Mouse (Mus musculus) CD8-positive naive resting alpha-beta T cell, adult 2 months (primary cell): ENCODE measurements around the gene Thtpa.

ENCODE experiments used
- DNase-seq, 2 experiments: peaks; one replicate each; pipeline ENCODE4 v3.0.0; 2022; ENCODE audit warnings: low read depth in 2 of 2, low spot score in 2 of 2

The Thtpa gene

DNA sequence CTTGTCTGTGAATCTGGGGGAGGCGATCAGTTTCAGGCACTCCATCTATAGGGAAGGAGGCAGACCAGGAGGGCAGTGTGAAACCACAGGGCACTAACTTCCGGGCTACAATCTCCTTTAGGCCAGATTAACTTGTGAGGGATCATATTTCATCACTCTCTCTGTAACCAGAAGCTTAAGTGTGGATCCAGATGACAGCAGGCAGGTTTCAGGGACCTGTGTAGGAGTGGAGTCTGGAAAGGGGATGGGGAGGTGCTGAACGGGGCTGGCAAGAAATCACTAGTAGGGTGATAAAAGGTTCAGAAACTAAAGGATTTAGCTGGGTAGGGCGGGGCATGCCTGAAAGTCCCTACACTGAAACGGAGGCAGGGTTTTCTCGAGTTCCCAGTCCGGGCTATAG is 10.8 kb downstream of the Thtpa start:
- DNase-seq = no peak

DNA sequence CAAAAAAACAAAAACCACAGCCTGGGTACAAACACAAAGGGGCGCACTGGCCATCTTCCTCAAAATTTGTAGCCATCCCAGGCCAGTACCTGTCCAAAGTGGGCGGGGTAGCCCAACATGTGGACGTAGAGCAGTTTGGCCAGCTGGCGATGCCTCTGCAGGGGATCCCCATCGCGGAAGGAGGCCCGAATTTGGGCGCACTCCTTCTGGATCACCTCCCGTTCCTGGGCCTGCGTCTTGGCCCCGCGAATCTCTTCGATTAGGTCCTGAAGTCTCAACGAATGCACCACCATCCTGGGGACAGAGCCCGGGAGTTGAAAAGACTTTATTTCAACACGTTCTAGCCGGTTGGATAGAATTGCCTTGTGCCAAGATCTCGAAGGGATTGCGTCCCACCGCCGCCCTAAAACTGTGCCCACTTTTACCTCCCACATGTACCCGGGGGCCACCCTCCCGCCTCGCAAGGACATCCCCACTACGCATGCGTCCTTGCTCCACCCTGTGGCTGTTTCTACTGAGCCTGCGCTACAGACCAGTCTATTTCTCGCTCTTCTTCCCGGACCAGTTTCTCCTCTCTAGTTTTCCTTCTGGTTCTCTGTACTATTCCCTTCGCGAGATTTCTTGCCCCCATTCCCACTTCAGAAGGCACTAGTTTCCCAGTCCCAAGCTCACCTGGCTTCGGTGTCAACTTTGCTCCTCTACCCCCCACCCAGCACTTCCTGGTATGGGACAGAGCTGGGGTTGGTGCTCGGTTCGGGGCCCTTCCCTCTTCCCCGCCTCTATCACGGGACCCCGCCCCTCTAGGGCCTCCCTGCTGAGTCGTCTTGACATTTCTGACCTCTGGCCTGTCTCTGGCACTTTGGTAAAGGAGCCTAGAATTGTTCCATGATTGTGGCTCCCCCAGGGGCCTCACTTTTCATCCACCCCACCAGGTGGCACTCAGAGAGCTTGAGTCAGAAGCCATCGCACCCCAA is 11.5 kb downstream of the Thtpa start, which contains the start of gene Ap1g2:
Gene Ap1g2 (minus strand): TSS at position 758 of the 974 bp plus-strand sequence.
- peak; percentile 66 to 73 for DNase-seq

DNA sequence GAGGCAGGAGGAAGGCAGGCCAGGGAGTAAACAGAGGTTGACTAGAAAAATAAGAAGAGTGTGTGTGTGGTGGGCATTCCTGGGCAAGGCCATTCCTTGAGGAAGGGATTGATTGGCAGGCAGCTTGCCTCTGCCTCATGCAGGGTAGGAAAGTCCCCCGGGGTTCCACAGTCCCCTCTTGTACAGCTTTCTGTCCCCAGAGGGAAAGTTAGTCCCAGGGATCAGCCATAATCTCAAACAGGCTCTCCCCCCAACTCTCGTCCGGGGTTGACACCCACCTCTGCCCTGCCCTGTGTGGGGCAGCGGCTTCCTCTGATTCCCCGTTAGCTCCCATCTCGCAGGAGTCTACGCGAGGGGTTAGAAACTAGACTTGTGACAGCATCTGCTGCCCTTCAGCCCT is 12.4 kb downstream of the Thtpa start:
- DNase-seq = no peak

DNA sequence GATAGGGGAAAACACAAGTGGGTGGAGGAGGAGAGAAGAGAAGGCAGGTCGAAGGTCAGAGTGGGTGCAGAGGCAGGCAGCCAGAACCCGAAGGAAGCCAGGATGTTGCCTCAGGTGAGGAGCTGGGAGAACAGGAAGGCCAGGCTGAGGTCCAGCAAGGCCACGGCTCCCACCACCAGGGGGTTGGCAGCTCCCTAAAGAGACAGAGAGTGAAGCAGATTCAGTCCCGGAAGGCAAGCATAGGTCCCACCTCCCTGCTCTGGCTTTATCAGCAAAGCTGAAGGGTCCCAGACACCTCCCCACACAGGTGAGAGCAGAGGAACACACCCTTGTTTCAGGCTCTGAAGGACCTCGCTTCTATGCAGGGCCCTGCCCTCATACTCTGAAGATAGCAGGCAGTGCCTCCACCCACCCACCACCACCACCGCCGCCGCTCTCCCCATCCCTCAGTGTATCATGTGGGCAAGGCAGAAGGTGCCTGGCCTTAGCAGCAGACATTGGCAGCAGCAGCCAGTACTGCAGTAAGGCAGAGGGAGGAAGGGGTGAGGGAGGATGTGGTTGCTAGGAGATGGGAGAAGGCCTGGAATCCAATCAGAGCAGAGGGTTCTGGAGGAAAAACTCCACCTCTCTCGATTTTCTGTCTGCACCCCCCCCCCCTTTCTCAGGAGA is 13.8 kb downstream of the Thtpa start:
- no peak for DNase-seq

DNA sequence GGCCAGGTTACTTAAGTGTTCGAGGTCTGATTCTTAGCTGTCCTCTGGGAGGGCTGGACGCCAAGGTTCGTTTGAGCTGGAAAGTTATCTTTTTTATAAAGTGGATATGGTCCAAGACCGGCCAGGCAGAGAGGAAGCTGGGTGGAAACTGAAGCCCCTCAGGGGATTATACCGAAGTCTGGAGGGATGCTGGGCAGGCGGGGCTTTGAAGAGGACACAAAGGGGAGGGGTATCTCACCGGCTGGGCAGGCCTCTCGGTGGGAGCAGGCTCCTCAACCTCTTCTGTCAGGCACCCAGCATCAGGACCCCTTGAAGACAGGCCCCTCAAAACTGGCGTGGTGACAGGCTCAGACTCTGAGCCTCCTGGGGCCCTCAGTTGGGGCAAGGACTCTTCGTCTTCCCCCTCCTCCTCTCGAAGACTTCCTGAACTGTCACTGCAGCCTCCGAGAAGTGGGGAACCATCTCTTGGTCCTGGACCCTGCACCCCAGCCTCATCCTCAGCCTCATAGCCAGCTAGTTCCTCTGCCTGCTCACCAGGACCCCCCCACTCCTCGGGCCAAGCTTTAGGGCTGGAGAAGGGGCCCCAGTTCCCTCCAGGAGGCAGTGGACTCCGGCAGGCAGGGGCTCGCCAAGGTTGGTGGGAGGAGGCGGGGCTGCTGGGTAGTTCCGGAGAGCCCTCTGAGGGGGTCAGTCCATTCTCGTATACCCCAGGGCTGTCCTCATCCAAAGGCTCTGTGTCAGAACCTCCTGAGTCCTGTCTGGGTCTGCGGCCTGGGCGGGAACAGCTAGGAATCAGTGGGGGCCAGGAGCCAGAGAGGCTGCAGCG is 14.7 kb downstream of the Thtpa start:
- no peak for DNase-seq

DNA sequence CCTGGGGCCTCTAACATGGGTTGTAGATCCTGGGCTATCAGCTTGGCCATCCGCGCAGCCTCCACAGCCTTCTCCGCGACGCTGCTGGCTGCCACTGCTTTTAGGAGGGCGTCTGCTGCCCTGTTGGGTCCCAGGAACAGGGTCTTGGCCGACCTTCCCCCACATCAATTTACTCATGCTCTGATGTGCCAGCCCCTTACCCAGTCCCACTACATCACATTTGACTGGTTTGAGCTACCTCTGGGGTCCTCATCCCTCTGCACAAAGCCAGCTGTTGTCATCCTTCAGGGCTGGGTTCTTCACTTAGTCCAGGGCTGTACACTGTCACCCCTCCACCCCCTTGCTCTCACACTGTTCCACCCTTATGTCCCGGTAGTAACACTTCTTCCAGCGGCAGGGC is 15.5 kb downstream of the Thtpa start:
- no peak for DNase-seq

DNA sequence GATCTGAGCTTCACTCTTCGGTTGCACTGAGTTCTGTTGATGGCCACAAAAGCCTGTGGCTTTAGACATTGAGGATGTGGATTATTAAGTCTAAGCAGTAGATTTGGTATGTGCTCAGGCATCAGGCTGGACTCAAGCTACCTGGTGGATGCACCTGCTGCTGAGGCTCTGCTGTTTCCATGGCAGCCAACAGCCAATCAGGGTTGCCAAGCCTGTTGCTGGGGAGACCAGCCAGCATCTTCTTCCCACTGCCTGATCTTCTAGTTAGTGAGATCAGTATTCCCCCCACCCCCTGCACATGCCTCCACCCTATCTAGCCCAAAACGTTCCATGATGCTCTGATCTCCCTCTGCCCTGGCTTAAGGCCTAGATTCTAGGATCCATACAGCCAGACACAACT is 17.1 kb downstream of the Thtpa start:
- no peak for DNase-seq

DNA sequence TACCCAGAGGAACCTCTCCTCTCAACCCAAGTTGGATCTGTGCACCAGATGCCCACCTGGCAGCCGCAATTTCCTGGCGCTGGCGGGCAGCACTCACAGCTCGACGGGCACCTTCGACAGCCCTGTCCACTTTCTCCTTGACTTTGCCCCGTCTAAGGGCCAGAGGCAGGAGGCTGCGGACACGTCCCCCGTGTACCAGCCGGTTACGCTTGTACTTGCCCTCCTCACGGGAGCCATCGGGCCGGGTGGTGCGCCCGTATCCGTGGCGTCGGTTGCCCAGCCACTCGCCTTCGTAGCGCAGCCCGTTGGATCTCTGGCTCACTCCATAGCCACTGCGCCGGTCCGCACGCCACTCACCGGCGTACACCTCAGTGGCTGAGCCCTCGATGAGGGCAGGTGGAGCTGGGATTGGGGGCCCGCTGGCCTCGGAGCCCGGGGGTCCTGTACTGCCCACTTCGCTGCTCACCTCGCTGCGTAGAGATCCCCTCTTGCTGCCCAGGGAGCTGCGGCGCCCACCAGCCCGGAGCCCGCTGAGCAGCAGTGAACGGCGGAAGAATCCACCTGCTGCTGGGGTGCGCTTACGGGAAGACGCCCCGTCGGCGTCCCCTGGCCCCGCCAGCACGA is 18.9 kb downstream of the Thtpa start:
- no peak for DNase-seq

DNA sequence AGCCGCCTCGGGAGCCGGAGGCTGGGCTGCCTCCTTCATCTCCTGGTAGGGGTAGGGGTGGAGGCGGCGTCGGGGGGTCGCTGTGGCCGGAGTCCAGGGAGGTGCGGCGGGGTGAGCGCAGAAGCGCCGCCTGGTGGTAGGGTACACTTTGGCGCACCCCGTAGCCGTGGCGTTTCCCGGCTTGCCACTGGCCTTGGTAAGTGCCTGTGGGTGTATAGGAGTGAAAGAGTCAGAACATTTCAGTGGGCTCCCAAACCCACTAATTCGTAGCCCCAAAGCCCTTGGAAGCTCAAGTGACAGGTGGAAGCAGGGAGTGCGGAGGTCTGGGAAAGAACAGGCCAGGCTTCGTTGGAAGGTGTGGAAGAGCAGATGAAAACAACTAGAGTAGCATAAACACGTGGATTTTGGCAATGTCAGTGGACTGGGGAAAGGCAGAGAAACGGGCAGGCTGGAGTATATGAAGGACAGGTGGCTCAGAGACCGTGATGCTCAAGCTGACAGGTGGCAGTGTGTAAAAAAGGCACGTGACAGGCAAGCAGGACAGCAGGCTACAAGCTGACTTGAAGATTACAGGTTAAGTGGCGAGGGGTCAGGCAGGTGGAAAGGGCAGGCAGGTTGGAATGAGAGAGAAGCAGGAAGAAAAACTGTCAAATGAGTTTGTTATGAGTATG is 19.5 kb downstream of the Thtpa start:
- DNase-seq = peak in 1 of 2 experiments; percentile 36

DNA sequence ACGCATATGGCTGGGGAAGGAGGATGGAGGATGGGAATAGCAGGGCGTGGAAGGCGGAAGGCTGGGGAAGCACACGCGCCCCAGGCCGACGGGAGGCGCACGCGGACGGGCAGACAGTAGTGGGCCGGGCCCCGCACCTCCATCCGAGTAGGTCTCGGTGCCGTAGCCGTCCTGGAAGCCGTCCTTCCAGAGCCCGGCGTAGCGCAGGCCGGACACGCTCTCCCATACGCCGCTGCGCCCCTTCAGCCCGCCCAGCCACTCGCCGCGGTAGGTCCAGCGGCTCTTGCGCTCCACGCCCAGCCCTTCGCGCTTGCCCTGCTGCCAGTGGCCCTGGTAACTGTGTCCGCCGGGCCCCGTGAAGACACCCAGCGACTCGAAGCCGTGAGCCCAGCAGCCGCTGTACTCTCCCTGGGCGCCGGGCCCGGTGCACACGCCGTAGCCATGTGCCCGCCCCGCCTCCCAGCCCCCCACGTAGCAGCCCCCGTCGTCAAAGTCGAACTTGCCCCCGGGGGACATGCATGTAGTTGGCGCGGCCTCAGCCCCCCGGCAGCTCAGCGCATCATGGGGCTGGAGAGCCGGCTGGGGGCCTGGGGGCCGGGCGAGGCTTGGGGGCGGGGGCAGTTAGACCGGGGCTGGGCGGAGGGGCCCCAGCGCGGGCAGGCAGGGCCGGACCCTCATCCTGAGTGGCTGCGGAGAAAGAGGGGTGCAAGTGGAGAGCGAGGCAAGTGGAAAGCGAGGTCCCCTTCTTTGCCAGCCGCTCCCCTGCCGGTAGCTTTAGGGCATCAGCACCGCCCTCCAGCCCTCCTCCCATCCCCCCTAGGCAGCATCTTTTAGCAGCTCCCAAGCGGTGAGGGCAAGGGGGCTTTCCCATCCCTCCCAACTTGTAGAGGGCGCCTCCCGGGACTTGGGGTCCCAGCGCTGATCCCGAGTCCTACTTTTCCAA is 20.4 kb downstream of the Thtpa start:
- DNase-seq = no peak

DNA sequence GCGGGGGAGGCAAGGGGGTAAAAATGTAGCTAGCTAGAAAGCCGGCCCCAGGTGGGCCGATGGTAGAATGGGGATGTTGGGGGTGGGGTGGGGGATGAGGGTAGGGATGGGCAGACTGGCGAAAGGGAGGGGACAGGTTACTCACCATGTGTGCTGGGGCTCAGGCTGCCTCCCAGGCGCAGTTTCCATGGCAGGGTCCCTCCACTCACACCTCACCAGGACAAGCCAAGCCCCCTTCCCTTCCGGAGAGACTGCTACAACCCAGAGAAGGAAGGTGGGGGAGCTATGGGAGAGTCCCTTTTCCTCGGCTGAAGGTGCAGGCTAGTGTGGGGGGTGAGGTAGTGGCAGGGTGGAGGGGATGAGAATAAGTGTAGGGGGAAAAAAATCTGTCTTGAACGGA is 21.3 kb downstream of the Thtpa start:
- DNase-seq = no peak

DNA sequence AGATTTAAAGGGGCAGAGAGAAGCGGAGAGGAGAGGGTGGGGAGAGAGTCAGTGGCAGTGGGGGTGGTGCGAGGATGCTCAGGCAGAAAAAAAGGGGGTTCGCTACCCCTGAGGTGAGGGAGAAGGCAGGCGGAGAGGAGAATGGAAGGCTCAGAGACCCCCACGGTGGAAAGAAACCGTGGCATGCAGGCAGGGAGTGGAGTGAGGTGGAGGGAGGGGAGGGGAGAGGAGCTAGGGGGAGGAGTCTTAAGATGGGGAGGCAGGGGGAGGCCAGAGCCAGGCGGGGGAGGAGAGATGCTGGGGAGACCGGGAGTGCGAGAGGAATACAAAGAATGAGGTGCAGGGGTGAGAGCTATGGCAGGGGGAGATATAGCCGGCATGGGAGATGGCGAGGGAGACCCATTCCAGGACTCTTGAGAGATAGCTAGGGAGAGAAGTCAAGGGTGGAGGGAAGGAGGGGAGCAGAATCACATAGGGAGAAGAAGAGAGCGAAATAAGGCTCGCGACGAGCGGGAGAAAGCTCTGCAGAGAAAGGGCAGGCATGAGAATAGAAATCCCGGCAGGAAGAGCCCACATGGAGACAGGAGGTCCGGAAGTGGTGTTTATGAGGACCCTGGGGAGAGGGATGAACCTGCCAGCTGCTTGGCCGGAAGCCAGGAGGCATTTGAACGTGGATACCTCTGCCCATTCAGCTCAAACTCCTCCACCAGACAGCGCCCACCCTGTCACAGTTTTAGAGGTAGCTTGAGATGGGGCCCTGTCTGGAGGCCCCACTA is 22.0 kb downstream of the Thtpa start, which contains the start of gene Jph4:
Gene Jph4 (minus strand): TSS at position 511 of the 776 bp plus-strand sequence.
- DNase-seq = no peak

DNA sequence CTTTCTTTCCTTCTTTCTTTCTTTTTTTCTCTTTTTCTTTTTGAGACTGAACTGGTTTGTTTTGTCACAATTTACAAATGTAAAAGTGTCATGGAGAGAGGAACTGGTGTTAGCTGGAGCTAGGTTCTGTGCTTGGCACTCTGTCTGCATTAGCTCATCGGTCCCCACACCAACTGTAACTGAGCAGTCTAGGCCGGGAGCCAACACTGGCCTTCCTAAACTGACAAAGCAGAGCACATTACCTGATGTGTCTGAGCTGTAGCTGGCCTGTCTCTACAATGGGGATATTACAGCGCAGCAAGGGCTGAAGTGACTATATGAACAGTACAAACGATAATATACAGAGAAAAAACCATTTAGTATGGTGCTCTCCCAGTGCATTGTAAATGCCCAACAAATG is 24.3 kb downstream of the Thtpa start:
- DNase-seq = no peak

DNA sequence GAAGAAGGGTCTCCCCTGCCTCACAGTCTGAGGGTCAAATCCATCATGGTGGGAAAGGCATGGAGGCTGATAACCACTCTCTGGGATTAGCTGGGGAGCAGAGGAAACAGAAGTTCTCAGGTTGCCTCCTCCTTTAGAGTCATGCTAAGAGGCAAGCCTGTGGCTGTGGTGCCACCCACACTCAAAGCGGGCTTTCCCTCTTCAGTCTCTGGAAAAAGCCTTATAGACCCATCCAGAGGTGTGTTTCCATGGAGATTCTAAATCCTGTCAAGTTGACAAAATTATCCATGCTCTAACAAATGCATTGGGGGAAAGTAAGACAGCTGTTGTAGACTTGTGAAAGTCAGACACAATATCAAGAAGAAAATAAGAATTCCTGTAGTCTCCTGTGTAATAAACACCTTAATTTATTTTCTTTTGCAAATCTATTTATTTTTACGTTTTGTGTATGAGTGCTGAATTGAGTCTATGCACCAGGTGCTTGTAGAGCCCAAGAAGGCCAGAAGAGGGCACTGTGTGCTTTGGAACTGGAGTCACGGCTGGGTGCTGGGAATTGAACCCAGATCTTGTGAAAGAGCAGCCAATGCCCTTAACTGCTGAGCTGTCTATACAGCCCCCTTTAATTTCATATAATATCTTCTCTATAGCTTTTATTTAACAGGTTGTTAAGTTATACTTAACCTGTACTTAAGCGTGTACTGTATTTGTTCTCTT is 25.0 kb downstream of the Thtpa start:
- no peak for DNase-seq

DNA sequence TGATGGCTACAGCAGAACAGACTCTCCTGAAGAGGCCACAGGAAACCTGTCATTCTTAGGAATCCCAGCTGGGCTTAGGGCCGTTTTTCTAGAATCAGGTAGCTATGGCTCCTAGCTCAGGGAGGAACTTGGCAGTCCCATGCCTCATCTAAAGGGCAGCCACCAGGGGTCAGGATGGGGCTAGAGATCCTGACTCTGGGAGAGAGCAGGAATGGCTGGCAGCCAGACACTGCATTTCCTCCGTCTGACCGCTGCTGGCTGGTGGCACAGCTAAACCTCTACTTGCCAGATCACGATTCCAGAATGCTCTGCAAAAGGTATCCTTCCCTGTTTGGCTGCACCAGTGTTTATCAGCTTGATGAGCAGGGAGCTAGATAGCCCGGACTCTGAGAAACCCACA is 27.4 kb downstream of the Thtpa start:
- no peak for DNase-seq

DNA sequence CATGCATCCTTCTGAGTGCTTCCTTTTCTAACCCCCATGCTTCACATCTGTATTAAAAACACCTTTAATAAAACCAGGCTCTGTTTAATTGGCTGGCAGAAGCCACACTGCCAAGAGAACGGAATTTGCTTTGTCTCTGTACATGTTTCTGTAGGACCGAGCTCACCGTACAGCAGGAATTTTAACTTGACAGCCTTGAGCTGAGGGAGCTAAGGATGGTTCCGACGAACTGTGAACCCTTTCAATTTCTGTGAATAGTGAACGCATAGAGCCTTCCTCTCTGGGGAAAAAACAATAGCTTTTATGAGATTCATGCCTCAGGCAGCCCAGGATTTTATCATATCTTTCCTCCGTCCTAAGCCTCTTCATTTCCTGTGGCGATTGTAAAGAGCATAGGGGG is 27.8 kb downstream of the Thtpa start:
- no peak for DNase-seq

DNA sequence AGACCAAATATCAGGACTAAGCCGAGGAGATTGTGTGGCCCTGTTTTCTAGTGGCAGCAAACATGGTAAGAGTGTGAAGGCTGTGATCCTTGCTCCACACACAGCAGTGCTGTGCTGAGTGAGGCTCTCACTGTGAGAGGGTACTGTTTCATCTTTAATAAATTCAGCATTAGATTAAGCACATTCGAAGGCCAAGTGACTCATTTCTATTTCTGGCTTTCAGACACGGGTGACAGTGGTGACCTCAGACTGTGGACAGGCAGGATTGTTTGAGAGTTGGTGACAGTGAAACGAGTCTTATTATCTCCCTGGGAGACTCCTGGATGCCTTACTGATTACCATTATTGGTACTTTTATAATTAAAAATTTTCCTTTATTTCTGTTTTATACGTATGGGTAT is 31.1 kb downstream of the Thtpa start:
- DNase-seq = no peak

DNA sequence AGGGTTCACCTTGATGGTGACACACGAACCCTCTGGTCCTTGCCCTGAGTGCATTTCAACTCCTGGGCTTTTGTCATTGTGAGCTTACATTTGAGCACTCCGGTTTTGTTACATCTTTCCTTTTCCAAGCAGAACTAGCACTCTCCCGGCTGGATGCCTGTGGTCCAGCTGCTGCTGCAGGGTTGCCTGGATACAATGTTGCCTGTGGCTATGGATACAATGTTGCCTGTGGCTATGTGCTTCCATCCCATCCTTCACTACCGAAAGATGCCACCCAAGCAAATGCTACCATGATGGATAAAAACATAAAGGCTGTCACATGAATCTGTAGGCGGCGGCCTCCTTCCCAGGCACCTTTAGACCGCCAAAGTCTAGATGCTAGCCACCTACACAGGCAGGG is 31.9 kb downstream of the Thtpa start:
- no peak for DNase-seq
